Mouse (Mus musculus): ENCODE data around the gene Clpsl2. TPM values are rescaled to one million over a fixed set of nuclear protein-coding genes. Genes with fewer than 3 reads are reported as not detected.
A peak's percentile ranks its signal among the peaks of the same experiment; 100 is the strongest.

Gene Clpsl2
- polyA plus RNA-seq, 1 experiment = not detected

GRCm38 (mm10) chr17:28565181-28565580 lies 16.0 kb downstream of the Clpsl2 start:
- Histone ChIP-seq H3K4me1 (ENCODE audit: control insufficient read depth, insufficient read depth, low read length) (no peaks in the 10 kb centered on the region), H3K27ac (ENCODE audit: insufficient read depth, low read depth, low read length) (no peak overlapping the region), H3K4me3 (ENCODE audit: insufficient read depth, low read depth, low read length) (no peak overlapping the region)
- TF ChIP-seq POLR2A (IDR thresholded peaks at IDR 0.05; ENCODE audit: insufficient read depth, low read depth, low read length) (no peak), CTCF (IDR thresholded peaks at IDR 0.05; ENCODE audit: insufficient read depth, low read depth, low read length) (no peak)

- 0 out of 2 replicates have a peak, but pooled peaks cover 1% of the 10 kb centered on the region for H3K4me1 ChIP-seq (ENCODE audit: control insufficient read depth, insufficient read depth, low read length)
- TF ChIP-seq POLR2A (IDR thresholded peaks at IDR 0.05; ENCODE audit: insufficient read depth, low read depth, low read length) (no peak), CTCF (IDR thresholded peaks at IDR 0.05; ENCODE audit: insufficient read depth, low read depth, low read length) (no peak)
- no peak overlapping the region for H3K27ac ChIP-seq (ENCODE audit: insufficient read depth, low read depth, low read length)
- WGBS = 57% methylated on average over 3 of the region's 3 CpGs
- no peak overlapping the region for H3K4me3 ChIP-seq (ENCODE audit: insufficient read depth, low read depth, low read length)
Measured at GRCm38 (mm10) chr17:28567541-28567940, 18.3 kb downstream of the Clpsl2 start.

- no peak overlapping the region for H3K27ac ChIP-seq (ENCODE audit: insufficient read depth, low read depth, low read length)
- WGBS = 80% methylated on average over 3 of the region's 3 CpGs
- peaks cover 13% of the 10 kb centered on the region for H3K4me1 ChIP-seq (ENCODE audit: control insufficient read depth, insufficient read depth, low read length)
Measured at GRCm38 (mm10) chr17:28571868-28572267, 22.7 kb downstream of the Clpsl2 start.

GRCm38 (mm10) chr17:28572521-28572920 lies 23.3 kb downstream of the Clpsl2 start:
- no peak overlapping the region for H3K27ac ChIP-seq (ENCODE audit: insufficient read depth, low read depth, low read length)
- no peak for TF ChIP-seq POLR2A (IDR thresholded peaks at IDR 0.05; ENCODE audit: insufficient read depth, low read depth, low read length)
- no peak for TF ChIP-seq CTCF (IDR thresholded peaks at IDR 0.05; ENCODE audit: insufficient read depth, low read depth, low read length)
- H3K4me3 ChIP-seq (ENCODE audit: insufficient read depth, low read depth, low read length) = no peak overlapping the region
- WGBS = 84% methylated on average over 7 of the region's 7 CpGs
- H3K4me1 ChIP-seq (ENCODE audit: control insufficient read depth, insufficient read depth, low read length) = peaks cover 17% of the 10 kb centered on the region

More at GRCm38 (mm10) chr17:28571868-28572267, 22.7 kb downstream of the Clpsl2 start:
- TF ChIP-seq CTCF (IDR thresholded peaks at IDR 0.05; ENCODE audit: insufficient read depth, low read depth, low read length) (no peak), POLR2A (IDR thresholded peaks at IDR 0.05; ENCODE audit: insufficient read depth, low read depth, low read length) (no peak)
- H3K4me3 ChIP-seq (ENCODE audit: insufficient read depth, low read depth, low read length) = no peak overlapping the region

- 62% methylated on average over 6 of the region's 6 CpGs for WGBS
- Histone ChIP-seq H3K27ac (ENCODE audit: insufficient read depth, low read depth, low read length) (no peak overlapping the region), H3K4me3 (ENCODE audit: insufficient read depth, low read depth, low read length) (no peak overlapping the region), H3K4me1 (ENCODE audit: control insufficient read depth, insufficient read depth, low read length) (peaks cover 17% of the 10 kb centered on the region)
- TF ChIP-seq POLR2A (IDR thresholded peaks at IDR 0.05; ENCODE audit: insufficient read depth, low read depth, low read length) (no peak), CTCF (IDR thresholded peaks at IDR 0.05; ENCODE audit: insufficient read depth, low read depth, low read length) (no peak)
Measured at GRCm38 (mm10) chr17:28572941-28573340, 23.7 kb downstream of the Clpsl2 start.

GRCm38 (mm10) chr17:28575244-28576125 lies 26.3 kb downstream of the Clpsl2 start, which contains the start of gene Lhfpl5:
TSS of gene Lhfpl5 (plus strand) at chr17:28575641.
- WGBS = 16% methylated on average over 50 of the region's 50 CpGs
- H3K27ac ChIP-seq (ENCODE audit: insufficient read depth, low read depth, low read length) = no peak within 1 kb of the TSS
- TF ChIP-seq CTCF (IDR thresholded peaks at IDR 0.05; ENCODE audit: insufficient read depth, low read depth, low read length) (peak; percentile 20; the same call in 1 of the 2 replicates), POLR2A (IDR thresholded peaks at IDR 0.05; ENCODE audit: insufficient read depth, low read depth, low read length) (no peak; the same call in 1 of the 2 replicates)
- H3K4me3 ChIP-seq (ENCODE audit: insufficient read depth, low read depth, low read length) = peak within 1 kb of the TSS; percentile 42
- H3K4me1 ChIP-seq (ENCODE audit: control insufficient read depth, insufficient read depth, low read length) = peaks cover 21% of the 10 kb centered on the region

- no peak for TF ChIP-seq CTCF (IDR thresholded peaks at IDR 0.05; ENCODE audit: insufficient read depth, low read depth, low read length)
- TF ChIP-seq POLR2A (IDR thresholded peaks at IDR 0.05; ENCODE audit: insufficient read depth, low read depth, low read length) = no peak
- Histone ChIP-seq H3K27ac (ENCODE audit: insufficient read depth, low read depth, low read length) (no peak overlapping the region), H3K4me1 (ENCODE audit: control insufficient read depth, insufficient read depth, low read length) (peaks cover 15% of the 10 kb centered on the region), H3K4me3 (ENCODE audit: insufficient read depth, low read depth, low read length) (no peak overlapping the region)
- WGBS = 24% methylated on average over 9 of the region's 9 CpGs
Measured at GRCm38 (mm10) chr17:28580396-28580795, 31.2 kb downstream of the Clpsl2 start.

- peaks cover 9% of the 10 kb centered on the region; the same call in 1 of the 2 replicates for H3K4me1 ChIP-seq (ENCODE audit: control insufficient read depth, insufficient read depth, low read length)
- WGBS = 66% methylated on average over 2 of the region's 2 CpGs
- H3K27ac ChIP-seq (ENCODE audit: insufficient read depth, low read depth, low read length) = no peak overlapping the region
- no peak overlapping the region for H3K4me3 ChIP-seq (ENCODE audit: insufficient read depth, low read depth, low read length)
- no peak for TF ChIP-seq CTCF (IDR thresholded peaks at IDR 0.05; ENCODE audit: insufficient read depth, low read depth, low read length)
- no peak for TF ChIP-seq POLR2A (IDR thresholded peaks at IDR 0.05; ENCODE audit: insufficient read depth, low read depth, low read length)
Measured at GRCm38 (mm10) chr17:28581056-28581455, 31.8 kb downstream of the Clpsl2 start.

- no peaks in the 10 kb centered on the region; the same call in 1 of the 2 replicates for H3K4me1 ChIP-seq (ENCODE audit: control insufficient read depth, insufficient read depth, low read length)
- 72% methylated on average over 3 of the region's 3 CpGs for WGBS
- H3K27ac ChIP-seq (ENCODE audit: insufficient read depth, low read depth, low read length) = no peak overlapping the region
- TF ChIP-seq POLR2A (IDR thresholded peaks at IDR 0.05; ENCODE audit: insufficient read depth, low read depth, low read length) (no peak), CTCF (IDR thresholded peaks at IDR 0.05; ENCODE audit: insufficient read depth, low read depth, low read length) (no peak)
- H3K4me3 ChIP-seq (ENCODE audit: insufficient read depth, low read depth, low read length) = no peak overlapping the region
Measured at GRCm38 (mm10) chr17:28586509-28586908, 37.3 kb downstream of the Clpsl2 start.
